Mouse (Mus musculus): ENCODE results near the gene Skp1a. TPM values are rescaled to one million over a fixed set of nuclear protein-coding genes. Genes with fewer than 3 reads are reported as not detected.
"Not testable (repeated sequence)": the region's sequence is repeated elsewhere in the genome, so short reads cannot be mapped to it uniquely, and the experiment has no call there.

Gene Skp1a
- total RNA-seq (2012; rRNA removed): 204 and 317 TPM in 2 replicates

DNA sequence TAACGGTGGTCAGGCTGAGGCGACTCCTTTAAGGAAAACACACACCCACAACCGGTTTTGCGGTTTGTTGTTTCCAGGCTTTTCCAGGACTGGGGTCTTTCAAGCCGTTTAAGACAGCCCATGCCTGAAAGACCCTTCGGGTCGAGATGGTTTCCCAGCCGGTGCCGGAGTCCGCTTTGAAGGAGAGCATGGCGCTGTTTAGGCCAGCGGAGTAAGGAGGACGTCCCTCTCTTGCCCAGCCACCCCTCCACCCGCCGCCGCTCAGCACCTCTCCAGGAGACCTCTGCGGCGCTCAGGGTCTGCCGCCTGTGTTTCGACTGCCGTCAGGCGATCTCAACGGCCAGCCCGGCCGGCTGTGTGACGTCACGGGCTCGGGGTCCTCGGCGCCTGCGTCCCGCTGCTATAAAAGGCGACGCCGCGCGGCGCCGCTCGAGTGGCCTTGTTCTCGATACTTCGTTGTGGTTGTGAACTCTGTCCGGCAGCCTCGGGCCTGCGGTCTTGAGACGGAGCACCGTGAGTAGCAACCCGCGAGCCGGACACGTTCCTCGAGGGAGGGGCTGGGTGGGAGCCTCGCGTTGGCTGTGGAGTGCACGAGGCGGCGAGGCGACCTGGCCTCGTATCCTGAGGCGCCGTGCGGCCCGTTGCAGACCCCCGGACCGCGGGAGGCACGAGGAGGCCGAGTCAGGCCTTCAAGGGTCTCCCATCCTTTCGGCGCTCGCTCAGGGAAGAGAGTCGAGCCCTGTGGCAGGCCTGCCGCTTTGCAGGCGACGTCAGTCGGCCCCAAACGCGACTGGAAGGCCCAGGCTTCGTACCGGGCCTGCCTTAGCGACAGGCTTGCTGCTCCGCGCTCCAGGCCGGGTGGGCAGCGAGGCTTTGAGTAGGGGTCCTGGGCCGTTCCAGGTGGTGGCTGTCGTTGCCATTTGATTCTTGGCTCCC lies at the start of gene Skp1a:
Gene Skp1a (plus strand): TSS at position 390 of the 936 bp plus-strand sequence.
- peaks cover 4 to 11% of the 10 kb centered on the region in 2 experiments; a peak in 2 of 4 replicates for H3K4me1 ChIP-seq (ENCODE audit: control insufficient read depth in 2 of 2, insufficient read depth in 2 of 2, low read length in 2 of 2, poor library complexity in 1 of 2)
- H3K9ac ChIP-seq (ENCODE audit: insufficient read depth, low read depth, low read length, poor library complexity, severe bottlenecking): peak within 1 kb of the TSS; percentile 93
- no peaks in the 10 kb centered on the region for H3K36me3 ChIP-seq (ENCODE audit: control insufficient read depth, insufficient read depth, low read length, poor library complexity, severe bottlenecking)
- 0 out of 2 replicates have a peak, but pooled peaks have one; percentile 65 for TF ChIP-seq HCFC1 (IDR thresholded peaks at IDR 0.05; ENCODE audit: borderline replicate concordance, insufficient read depth, low read length)
- no peak for TF ChIP-seq ZNF384 (IDR thresholded peaks at IDR 0.05; ENCODE audit: low read depth, low read length)
- peak; percentile 70 for DNase-seq (ENCODE audit: low read depth, low spot score)
- H3K27ac ChIP-seq (ENCODE audit: insufficient read depth, low read depth, low read length, poor library complexity, severe bottlenecking): peak within 1 kb of the TSS; percentile 92
- H3K9me3 ChIP-seq (ENCODE audit: control insufficient read depth, insufficient read depth, low read depth, low read length): no peaks in the 10 kb centered on the region
- in situ Hi-C loops (cut with MboI; ENCODE audit: low sequenced_read_pairs in 2 of 2, unreplicated experiment in 2 of 2): no loop called here
- H3K4me3 ChIP-seq (ENCODE audit: insufficient read depth in 1 of 2, low read depth in 1 of 2, low read length in 2 of 2, poor library complexity in 1 of 2, severe bottlenecking in 1 of 2): peak within 1 kb of the TSS; percentile 83 to 89

DNA sequence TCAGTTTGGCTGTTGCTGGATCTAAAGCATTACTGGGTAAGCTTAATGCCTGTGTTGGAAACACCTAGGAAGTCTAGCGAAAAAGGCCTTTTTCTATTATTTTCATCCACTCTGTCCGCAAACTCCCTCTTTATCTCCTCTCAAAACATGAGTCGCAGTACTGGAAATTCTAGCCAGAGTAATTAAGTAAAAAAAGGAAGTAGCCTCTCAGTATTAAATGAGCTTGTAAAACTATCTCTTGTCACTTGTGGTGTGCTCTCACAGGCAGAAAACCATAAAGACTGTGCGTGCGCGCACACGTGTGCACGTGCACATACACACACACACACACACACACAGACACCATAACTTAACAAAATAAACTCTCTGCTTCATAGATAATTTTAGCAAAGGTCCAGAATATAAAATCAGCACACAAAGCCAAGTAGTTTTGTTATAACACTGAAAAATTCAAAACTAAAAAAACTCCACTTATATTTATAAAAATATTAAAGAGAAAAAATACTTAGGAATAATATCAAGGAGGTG lies 35.2 kb upstream of the Skp1a start:
- H3K9ac ChIP-seq (ENCODE audit: insufficient read depth, low read depth, low read length, poor library complexity, severe bottlenecking); H3K27ac ChIP-seq (ENCODE audit: insufficient read depth, low read depth, low read length, poor library complexity, severe bottlenecking); H3K9me3 ChIP-seq (ENCODE audit: control insufficient read depth, insufficient read depth, low read depth, low read length); in situ Hi-C loops (cut with MboI; ENCODE audit: low sequenced_read_pairs in 2 of 2, unreplicated experiment in 2 of 2); DNase-seq (ENCODE audit: low read depth, low spot score); H3K4me3 ChIP-seq (ENCODE audit: insufficient read depth in 1 of 2, low read depth in 1 of 2, low read length in 2 of 2, poor library complexity in 1 of 2, severe bottlenecking in 1 of 2); H3K4me1 ChIP-seq (ENCODE audit: control insufficient read depth in 2 of 2, insufficient read depth in 2 of 2, low read length in 2 of 2, poor library complexity in 1 of 2); H3K36me3 ChIP-seq (ENCODE audit: control insufficient read depth, insufficient read depth, low read length, poor library complexity, severe bottlenecking): not testable (repeated sequence)

DNA sequence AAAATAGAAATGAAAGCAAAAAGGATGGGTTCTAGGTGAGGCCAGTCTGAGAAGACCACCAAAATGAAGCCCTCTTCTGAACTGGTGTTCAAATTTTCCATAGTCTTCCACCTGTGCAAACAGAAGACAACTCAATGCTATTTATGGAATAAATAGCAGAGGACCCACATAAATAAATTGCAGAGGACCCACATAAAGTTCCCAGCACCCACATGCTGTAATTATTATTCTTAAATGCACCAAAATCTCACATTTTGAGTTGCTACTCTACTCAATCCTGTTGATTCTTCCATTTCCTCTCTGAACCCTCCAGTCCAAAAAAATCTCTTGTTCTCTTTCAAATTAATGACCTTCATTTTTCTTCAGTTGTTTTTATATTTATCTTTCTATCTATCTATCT lies 17.9 kb upstream of the Skp1a start, which contains the start of gene Olfr1371:
Gene Olfr1371 (minus strand): TSS at position 101 of the 400 bp plus-strand sequence.
- DNase-seq (ENCODE audit: low read depth, low spot score): no peak
- no peak within 1 kb of the TSS for H3K9ac ChIP-seq (ENCODE audit: insufficient read depth, low read depth, low read length, poor library complexity, severe bottlenecking)
- H3K9me3 ChIP-seq (ENCODE audit: control insufficient read depth, insufficient read depth, low read depth, low read length): no peaks in the 10 kb centered on the region
- no peak within 1 kb of the TSS for H3K27ac ChIP-seq (ENCODE audit: insufficient read depth, low read depth, low read length, poor library complexity, severe bottlenecking)
- H3K36me3 ChIP-seq (ENCODE audit: control insufficient read depth, insufficient read depth, low read length, poor library complexity, severe bottlenecking): no peaks in the 10 kb centered on the region
- no peak for TF ChIP-seq CHD2 (IDR thresholded peaks at IDR 0.05; ENCODE audit: low read depth, low read length)
- no peak for TF ChIP-seq MAFK (IDR thresholded peaks at IDR 0.05; ENCODE audit: insufficient read depth, low read depth, low read length)
- TF ChIP-seq HCFC1 (IDR thresholded peaks at IDR 0.05; ENCODE audit: borderline replicate concordance, insufficient read depth, low read length): no peak
- no peak for TF ChIP-seq ZC3H11A (IDR thresholded peaks at IDR 0.05; ENCODE audit: borderline replicate concordance, low read depth, low read length)
- in situ Hi-C loops (cut with MboI; ENCODE audit: low sequenced_read_pairs in 2 of 2, unreplicated experiment in 2 of 2): no loop called here
- no peaks in the 10 kb centered on the region for H3K4me1 ChIP-seq (ENCODE audit: control insufficient read depth in 2 of 2, insufficient read depth in 2 of 2, low read length in 2 of 2, poor library complexity in 1 of 2)
- no peak within 1 kb of the TSS for H3K4me3 ChIP-seq (ENCODE audit: insufficient read depth in 1 of 2, low read depth in 1 of 2, low read length in 2 of 2, poor library complexity in 1 of 2, severe bottlenecking in 1 of 2)

DNA sequence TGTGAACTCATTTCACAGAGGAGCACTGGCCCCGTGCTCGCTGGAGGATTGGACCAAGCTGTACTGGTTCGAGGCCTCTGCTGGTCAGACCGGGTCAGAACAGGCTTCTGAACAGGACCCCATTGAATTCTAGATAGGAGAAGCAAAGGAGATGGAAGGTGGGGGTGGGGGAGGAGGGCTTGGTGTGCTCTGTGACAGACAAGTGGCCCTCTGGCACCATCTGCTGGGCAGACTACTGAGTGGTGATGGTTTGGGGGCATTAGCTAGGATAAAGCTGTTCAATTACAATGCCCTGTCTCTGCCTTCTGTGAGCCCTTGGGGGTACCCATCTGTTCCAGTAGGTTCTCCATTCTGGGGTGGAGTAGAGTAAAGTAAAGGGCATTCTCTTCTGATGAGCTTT lies 11.5 kb upstream of the Skp1a start:
- Histone ChIP-seq H3K4me3 (ENCODE audit: insufficient read depth in 1 of 2, low read depth in 1 of 2, low read length in 2 of 2, poor library complexity in 1 of 2, severe bottlenecking in 1 of 2) (no peak overlapping the region), H3K9ac (ENCODE audit: insufficient read depth, low read depth, low read length, poor library complexity, severe bottlenecking) (no peak overlapping the region), H3K36me3 (ENCODE audit: control insufficient read depth, insufficient read depth, low read length, poor library complexity, severe bottlenecking) (no peaks in the 10 kb centered on the region), H3K27ac (ENCODE audit: insufficient read depth, low read depth, low read length, poor library complexity, severe bottlenecking) (no peak overlapping the region), H3K4me1 (ENCODE audit: control insufficient read depth in 2 of 2, insufficient read depth in 2 of 2, low read length in 2 of 2, poor library complexity in 1 of 2) (0 out of 4 replicates have a peak, but pooled peaks cover 2 to 3% of the 10 kb centered on the region in 2 experiments), H3K9me3 (ENCODE audit: control insufficient read depth, insufficient read depth, low read depth, low read length) (no peaks in the 10 kb centered on the region)
- no peak for TF ChIP-seq ZNF384 (IDR thresholded peaks at IDR 0.05; ENCODE audit: low read depth, low read length)
- peak; percentile 83; the same call in 1 of the 2 replicates for TF ChIP-seq ZC3H11A (IDR thresholded peaks at IDR 0.05; ENCODE audit: borderline replicate concordance, low read depth, low read length)
- no peak for TF ChIP-seq HCFC1 (IDR thresholded peaks at IDR 0.05; ENCODE audit: borderline replicate concordance, insufficient read depth, low read length)
- DNase-seq (ENCODE audit: low read depth, low spot score): peak; percentile 70
- in situ Hi-C loops (cut with MboI; ENCODE audit: low sequenced_read_pairs in 2 of 2, unreplicated experiment in 2 of 2): loop anchor here in 1 of 2 experiments (5.0 kb wide), 1 partner anchor 83 kb away; no protein-coding TSS in a partner anchor

DNA sequence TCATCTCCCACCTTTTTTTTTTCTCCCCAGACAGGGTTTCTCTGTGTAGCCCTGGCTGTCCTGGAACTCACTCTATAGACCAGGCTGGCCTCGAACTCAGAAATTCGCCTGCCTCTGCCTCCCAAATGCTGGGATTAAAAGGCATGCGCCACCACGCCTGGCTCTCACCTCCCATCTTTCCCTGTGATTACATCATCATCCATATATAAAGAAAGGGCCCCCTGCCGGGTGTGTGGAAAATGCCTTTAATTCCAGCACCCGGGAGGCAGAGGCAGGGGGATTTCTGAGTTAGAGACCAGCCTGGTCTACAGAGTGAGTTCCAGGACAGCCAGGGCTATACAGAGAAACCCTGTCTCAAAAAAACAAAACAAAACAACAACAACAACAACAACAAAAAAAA lies 9.9 kb upstream of the Skp1a start:
- not testable (repeated sequence) for H3K4me3 ChIP-seq (ENCODE audit: insufficient read depth in 1 of 2, low read depth in 1 of 2, low read length in 2 of 2, poor library complexity in 1 of 2, severe bottlenecking in 1 of 2); H3K9me3 ChIP-seq (ENCODE audit: control insufficient read depth, insufficient read depth, low read depth, low read length); H3K9ac ChIP-seq (ENCODE audit: insufficient read depth, low read depth, low read length, poor library complexity, severe bottlenecking); H3K36me3 ChIP-seq (ENCODE audit: control insufficient read depth, insufficient read depth, low read length, poor library complexity, severe bottlenecking); H3K27ac ChIP-seq (ENCODE audit: insufficient read depth, low read depth, low read length, poor library complexity, severe bottlenecking); DNase-seq (ENCODE audit: low read depth, low spot score); H3K4me1 ChIP-seq (ENCODE audit: control insufficient read depth in 2 of 2, insufficient read depth in 2 of 2, low read length in 2 of 2, poor library complexity in 1 of 2)
- in situ Hi-C loops (cut with MboI; ENCODE audit: low sequenced_read_pairs in 2 of 2, unreplicated experiment in 2 of 2): loop anchor here in 1 of 2 experiments (5.0 kb wide), 1 partner anchor 85 kb away; no protein-coding TSS in a partner anchor
